Mouse (Mus musculus) erythroblast, adult 5-6 weeks (primary cell): ENCODE results near the gene Glrx2. TPM values are rescaled to one million over a fixed set of nuclear protein-coding genes. Genes with fewer than 3 reads are reported as not detected.

Experiments used
- ATAC-seq: replicated peaks from 2 replicates; pipeline ENCODE4 v1.8.0; 2016; ENCODE audit warnings: moderate number of reproducible peaks, mild to moderate bottlenecking, moderate TSS enrichment, inconsistent platforms; ENCODE audit not compliant: poor library complexity, low FRiP score, severe bottlenecking
- total RNA-seq, 2 experiments: library from RNA; stranded (forward) in 1 of 2; stranded (reverse) in 1 of 2; fragments of 150-400 nt in 1 of 2; fragments of 200-764, 138-1000 nt in 1 of 2; gene quantifications; 2 replicates each; pipeline versions ENCODE4 v1.2.3 to v1.2.4; 2015 to 2017; ENCODE audit warnings: low replicate concordance in 2 of 2

Gene Glrx2
- total RNA-seq, 2 experiments from 2014 or later = 4.3 to 35.5 TPM

- ATAC-seq = no peak
These were observed 25.2 kb downstream of the Glrx2 start for GRCm38 (mm10) chr1:143741331-143741730.

- ATAC-seq = no peak
These were observed 26.0 kb downstream of the Glrx2 start for GRCm38 (mm10) chr1:143742186-143742585.

GRCm38 (mm10) chr1:143745871-143746270 lies 29.7 kb downstream of the Glrx2 start:
- ATAC-seq = no peak

- no peak for ATAC-seq
These were observed 46.0 kb downstream of the Glrx2 start for GRCm38 (mm10) chr1:143762159-143762558.

- no peak for ATAC-seq
These were observed 48.3 kb downstream of the Glrx2 start for GRCm38 (mm10) chr1:143764443-143764842.

GRCm38 (mm10) chr1:143765801-143766200 lies 49.7 kb downstream of the Glrx2 start:
- no peak for ATAC-seq

- ATAC-seq = no peak
These were observed 50.1 kb downstream of the Glrx2 start for GRCm38 (mm10) chr1:143766238-143766637.

GRCm38 (mm10) chr1:143770444-143771109 lies 54.4 kb downstream of the Glrx2 start:
- no peak for ATAC-seq

- ATAC-seq = no peak
These were observed 56.9 kb downstream of the Glrx2 start for GRCm38 (mm10) chr1:143773082-143773481.

GRCm38 (mm10) chr1:143773909-143774308 lies 57.8 kb downstream of the Glrx2 start:
- ATAC-seq = no peak

GRCm38 (mm10) chr1:143776446-143777411 lies 60.6 kb downstream of the Glrx2 start, which contains the start of the genes Trove2 and Uchl5:
TSS of gene Trove2 (minus strand) at chr1:143777068.
TSS of gene Uchl5 (plus strand) at chr1:143777272.
- peak; percentile 97 for ATAC-seq

- ATAC-seq = peak; percentile 71
These were observed 61.5 kb downstream of the Glrx2 start for GRCm38 (mm10) chr1:143777558-143778218.

- peak; percentile 89 for ATAC-seq
These were observed 72.6 kb downstream of the Glrx2 start for GRCm38 (mm10) chr1:143788584-143789227.

Other genes with a start within 250 kb of the Glrx2 start
- not detected in 2 replicates for gene B3galt2, start 75.7 kb upstream of the Glrx2 start, total RNA-seq (2015; ENCODE audit: low replicate concordance)
- gene B3galt2, start 75.7 kb upstream of the Glrx2 start, total RNA-seq (2017; ENCODE audit: low replicate concordance) = 0.28 TPM in 1 of 2 replicates, not detected in the other
- 16.3 and 26.1 TPM in 2 replicates for gene Cdc73, start 13.4 kb upstream of the Glrx2 start, total RNA-seq (2015; ENCODE audit: low replicate concordance)
- gene Cdc73, start 13.4 kb upstream of the Glrx2 start, total RNA-seq (2017; ENCODE audit: low replicate concordance) = 13.4 and 18.9 TPM in 2 replicates
- gene Trove2, start 60.7 kb downstream of the Glrx2 start, total RNA-seq (2015; ENCODE audit: low replicate concordance) = 0.42 and 0.96 TPM in 2 replicates
- 1.2 and 1.5 TPM in 2 replicates for gene Trove2, start 60.7 kb downstream of the Glrx2 start, total RNA-seq (2017; ENCODE audit: low replicate concordance)
- 26.7 and 35.5 TPM in 2 replicates for gene Uchl5, start 60.9 kb downstream of the Glrx2 start, total RNA-seq (2015; ENCODE audit: low replicate concordance)
- gene Uchl5, start 60.9 kb downstream of the Glrx2 start, total RNA-seq (2017; ENCODE audit: low replicate concordance) = 33.1 and 46.7 TPM in 2 replicates